21 mouse cellular contexts compared by ENCODE assay signal in the genomic region with DNA sequence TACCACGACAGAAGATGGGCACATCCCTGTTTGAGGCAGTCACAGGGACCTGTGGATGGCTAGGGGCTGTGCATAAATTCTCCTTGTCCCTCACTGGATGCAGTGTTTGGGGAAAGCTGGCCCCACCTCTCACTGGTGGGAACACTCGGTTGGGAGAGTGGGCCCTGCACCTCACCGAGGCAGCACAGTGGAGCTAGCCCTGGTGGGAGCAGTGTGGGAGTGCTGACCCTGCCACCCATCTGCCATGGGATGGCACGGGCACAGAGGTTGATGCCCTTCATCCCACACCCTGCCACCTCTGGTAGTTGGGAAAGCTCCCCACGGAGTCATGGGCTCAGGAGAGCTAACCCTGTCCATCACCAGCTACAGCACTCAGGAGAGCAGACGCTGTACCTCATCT. TPM values are rescaled to one million over a fixed set of nuclear protein-coding genes. Genes with fewer than 3 reads are reported as not detected.
DNase-seq lines count a peak whose midpoint lies in the region; ATAC-seq and TF ChIP-seq lines count a peak whose summit lies in the region.
"Had no signal": no experiment of that assay in that cellular context is flagged by ENCODE, and none has a peak within 500 bp of the region (broad histone marks: within the 10 kb centered on the region; RNA-seq: fewer than 3 reads in every experiment).

No protein-coding gene starts in this region.

- H3K27me3 ChIP-seq in forebrain, embryonic 15.5 days = no peaks in the 10 kb centered on the region
- H3K27me3 ChIP-seq in forebrain, embryonic 10.5 days (ENCODE audit: poor library complexity, severe bottlenecking) = no peaks in the 10 kb centered on the region
- H3K27me3 ChIP-seq in kidney, postnatal 0 days (ENCODE audit: insufficient read depth, low read length) = no peaks in the 10 kb centered on the region
- H3K27me3 ChIP-seq in kidney, adult 2 months (replicated peaks; ENCODE audit: control insufficient read depth, insufficient read depth, low read length) = no peaks in the 10 kb centered on the region
- no peaks in the 10 kb centered on the region for H3K27me3 ChIP-seq in midbrain, embryonic 12.5 days
- no peaks in the 10 kb centered on the region for H3K27me3 ChIP-seq in midbrain, embryonic 15.5 days (replicated peaks)
- H3K27me3 ChIP-seq: embryonic facial prominence, embryonic 15.5 days; liver, embryonic 13.5 days had no signal

- no peak for TF ChIP-seq POLR2A in kidney, adult 2 months (IDR thresholded peaks at IDR 0.05; ENCODE audit: low read depth, low read length)

- 92% methylated on average over 6 of the region's 6 CpGs for WGBS in forebrain, embryonic 15.5 days
- 82% methylated on average over 6 of the region's 6 CpGs for WGBS in forebrain, embryonic 10.5 days
- WGBS in kidney, postnatal 0 days = 58% methylated on average over 6 of the region's 6 CpGs
- 74% methylated on average over 6 of the region's 6 CpGs for WGBS in kidney, adult 2 months
- 80% methylated on average over 6 of the region's 6 CpGs for WGBS in midbrain, embryonic 12.5 days
- WGBS in midbrain, embryonic 15.5 days = 89% methylated on average over 6 of the region's 6 CpGs

- H3K4me1 ChIP-seq in forebrain, embryonic 15.5 days = peaks cover 14% of the 10 kb centered on the region
- peaks cover 14% of the 10 kb centered on the region for H3K4me1 ChIP-seq in forebrain, embryonic 10.5 days
- no peaks in the 10 kb centered on the region for H3K4me1 ChIP-seq in kidney, postnatal 0 days (replicated peaks; ENCODE audit: insufficient read depth, low read length)
- no peaks in the 10 kb centered on the region for H3K4me1 ChIP-seq in kidney, adult 2 months (ENCODE audit: control insufficient read depth, insufficient read depth, low read length)
- H3K4me1 ChIP-seq in midbrain, embryonic 12.5 days = peaks cover 3% of the 10 kb centered on the region; the same call in 1 of the 2 replicates
- H3K4me1 ChIP-seq in midbrain, embryonic 15.5 days = no peaks in the 10 kb centered on the region; the same call in 1 of the 2 replicates
- H3K4me1 ChIP-seq: liver, embryonic 13.5 days had no signal

- H3K9ac ChIP-seq in forebrain, embryonic 15.5 days (replicated peaks) = no peak overlapping the region
- H3K9ac ChIP-seq in kidney, postnatal 0 days (ENCODE audit: low read depth, low read length) = no peak overlapping the region
- H3K9ac ChIP-seq in midbrain, embryonic 12.5 days (replicated peaks) = no peak overlapping the region
- H3K9ac ChIP-seq in midbrain, embryonic 15.5 days = no peak overlapping the region
- H3K9ac ChIP-seq: embryonic facial prominence, embryonic 15.5 days; liver, embryonic 13.5 days had no signal

- no peak overlapping the region for H3K4me2 ChIP-seq in forebrain, embryonic 15.5 days (replicated peaks)
- no peak overlapping the region for H3K4me2 ChIP-seq in kidney, postnatal 0 days (ENCODE audit: low read length)
- H3K4me2 ChIP-seq in midbrain, embryonic 12.5 days (replicated peaks) = no peak overlapping the region
- no peak overlapping the region for H3K4me2 ChIP-seq in midbrain, embryonic 15.5 days
- H3K4me2 ChIP-seq: embryonic facial prominence, embryonic 15.5 days; liver, embryonic 13.5 days had no signal

- DNase-seq in forebrain, embryonic 10.5 days (ENCODE audit: extremely low spot score, low spot score) = no peak
- DNase-seq in kidney, postnatal 0 days (ENCODE audit: low spot score) = no peak
- no peak for DNase-seq in kidney, adult 2 months
- no peak for DNase-seq in frontal cortex, postnatal 36 days (ENCODE audit: low spot score in 2 of 2)
- DNase-seq: adrenal gland, postnatal 10 days; cerebellum, adult 18-20 months; cerebellum, postnatal 14 days; gastrocnemius, postnatal 36 days; heart, adult 2 months; kidney, postnatal 10 days; liver, embryonic 13.5 days; thymus, adult 2 months; thymus, postnatal 4 days had no signal

- no peak overlapping the region for H3K4me3 ChIP-seq in forebrain, embryonic 15.5 days
- no peak overlapping the region for H3K4me3 ChIP-seq in forebrain, embryonic 10.5 days
- no peak overlapping the region for H3K4me3 ChIP-seq in kidney, postnatal 0 days (replicated peaks; ENCODE audit: low read depth, low read length)
- no peak overlapping the region for H3K4me3 ChIP-seq in kidney, adult 2 months (ENCODE audit: insufficient read depth, low read depth, low read length)
- no peak overlapping the region for H3K4me3 ChIP-seq in midbrain, embryonic 12.5 days
- H3K4me3 ChIP-seq in midbrain, embryonic 15.5 days = no peak overlapping the region
- H3K4me3 ChIP-seq: embryonic facial prominence, embryonic 15.5 days; heart, adult 2 months; liver, embryonic 13.5 days had no signal

- no peak overlapping the region for H3K27ac ChIP-seq in forebrain, embryonic 15.5 days (replicated peaks)
- H3K27ac ChIP-seq in forebrain, embryonic 10.5 days = no peak overlapping the region
- H3K27ac ChIP-seq in kidney, postnatal 0 days = no peak overlapping the region
- no peak overlapping the region for H3K27ac ChIP-seq in kidney, adult 2 months (ENCODE audit: insufficient read depth, low read depth, low read length)
- H3K27ac ChIP-seq in midbrain, embryonic 12.5 days (replicated peaks) = no peak overlapping the region
- no peak overlapping the region for H3K27ac ChIP-seq in midbrain, embryonic 15.5 days
- H3K27ac ChIP-seq: embryonic facial prominence, embryonic 15.5 days; heart, adult 2 months; liver, embryonic 13.5 days; stomach, postnatal 0 days had no signal

- no peaks in the 10 kb centered on the region for H3K9me3 ChIP-seq in forebrain, embryonic 15.5 days
- H3K9me3 ChIP-seq in forebrain, embryonic 10.5 days = no peaks in the 10 kb centered on the region
- H3K9me3 ChIP-seq in kidney, postnatal 0 days (replicated peaks; ENCODE audit: low read length) = no peaks in the 10 kb centered on the region
- no peaks in the 10 kb centered on the region for H3K9me3 ChIP-seq in midbrain, embryonic 12.5 days
- H3K9me3 ChIP-seq in midbrain, embryonic 15.5 days = no peaks in the 10 kb centered on the region
- H3K9me3 ChIP-seq: embryonic facial prominence, embryonic 15.5 days; liver, embryonic 13.5 days had no signal

- no peak for TF ChIP-seq CTCF in kidney, postnatal 0 days (IDR thresholded peaks at IDR 0.05; ENCODE audit: low read depth)
- no peak for TF ChIP-seq CTCF in kidney, adult 2 months (conservative IDR thresholded peaks at IDR 0.05; ENCODE audit: insufficient read depth, insufficient read length, low read depth, low read length)

- ATAC-seq in forebrain, embryonic 15.5 days (replicated peaks) = peak; percentile 24; the same call in 1 of the 2 replicates
- 0 out of 2 replicates have a peak, but pooled peaks have one; percentile 29 for ATAC-seq in kidney, postnatal 0 days (replicated peaks; ENCODE audit: low FRiP score, low read depth)
- peak; percentile 57 for ATAC-seq in midbrain, embryonic 12.5 days (ENCODE audit: low FRiP score, low read depth)
- ATAC-seq in midbrain, embryonic 15.5 days (replicated peaks) = no peak
- ATAC-seq: forebrain, embryonic 16.5 days; intestine, embryonic 16.5 days; lung, postnatal 0 days had no signal

- no peaks in the 10 kb centered on the region for H3K36me3 ChIP-seq in forebrain, embryonic 15.5 days
- no peaks in the 10 kb centered on the region for H3K36me3 ChIP-seq in forebrain, embryonic 10.5 days (replicated peaks)
- H3K36me3 ChIP-seq in kidney, postnatal 0 days (ENCODE audit: insufficient read depth, low read length) = no peaks in the 10 kb centered on the region
- H3K36me3 ChIP-seq in kidney, adult 2 months (ENCODE audit: control insufficient read depth, insufficient read depth, low read length) = no peaks in the 10 kb centered on the region
- H3K36me3 ChIP-seq in midbrain, embryonic 12.5 days = no peaks in the 10 kb centered on the region
- H3K36me3 ChIP-seq in midbrain, embryonic 15.5 days (replicated peaks) = no peaks in the 10 kb centered on the region
- H3K36me3 ChIP-seq: embryonic facial prominence, embryonic 15.5 days; liver, embryonic 13.5 days had no signal

RNA-seq across cellular contexts. Expression of a gene that starts 41.9 kb away (rescaled TPM):
- polyA plus RNA-seq in forebrain, embryonic 15.5 days (2015; fragmentation: Nextera tagmentation; extraction: Ambion mirVana) = 1.6 and 1.8 TPM in 2 replicates
- 2.1 and 2.4 TPM in 2 replicates for polyA plus RNA-seq in forebrain, embryonic 10.5 days (2016; fragmentation: Nextera tagmentation; extraction: Ambion mirVana)
- polyA plus RNA-seq in kidney, postnatal 0 days (2015; fragmentation: Nextera tagmentation; extraction: Ambion mirVana) = 2.5 and 2.6 TPM in 2 replicates
- polyA plus RNA-seq in kidney, adult 2 months (2012; rRNA removed) = 13.5 and 15.1 TPM in 2 replicates
- polyA plus RNA-seq in midbrain, embryonic 12.5 days (2016; fragmentation: Nextera tagmentation; extraction: Ambion mirVana) = 1.7 and 2.2 TPM in 2 replicates
- 2.3 and 2.7 TPM in 2 replicates for polyA plus RNA-seq in midbrain, embryonic 15.5 days (2015; fragmentation: Nextera tagmentation; extraction: Ambion mirVana)
